Mouse (Mus musculus): ENCODE data around the gene Pcsk4.

Gene Pcsk4

GRCm38 (mm10) chr10:80298571-80299281 is 30.6 kb downstream of the Pcsk4 start:
- DNase-seq (ENCODE audit: low read depth): no peak

GRCm38 (mm10) chr10:80297526-80298133 is 31.7 kb downstream of the Pcsk4 start:
- DNase-seq (ENCODE audit: low read depth): no peak

- DNase-seq (ENCODE audit: low read depth): no peak
These were observed 32.5 kb downstream of the Pcsk4 start for GRCm38 (mm10) chr10:80296824-80297223.

DNA sequence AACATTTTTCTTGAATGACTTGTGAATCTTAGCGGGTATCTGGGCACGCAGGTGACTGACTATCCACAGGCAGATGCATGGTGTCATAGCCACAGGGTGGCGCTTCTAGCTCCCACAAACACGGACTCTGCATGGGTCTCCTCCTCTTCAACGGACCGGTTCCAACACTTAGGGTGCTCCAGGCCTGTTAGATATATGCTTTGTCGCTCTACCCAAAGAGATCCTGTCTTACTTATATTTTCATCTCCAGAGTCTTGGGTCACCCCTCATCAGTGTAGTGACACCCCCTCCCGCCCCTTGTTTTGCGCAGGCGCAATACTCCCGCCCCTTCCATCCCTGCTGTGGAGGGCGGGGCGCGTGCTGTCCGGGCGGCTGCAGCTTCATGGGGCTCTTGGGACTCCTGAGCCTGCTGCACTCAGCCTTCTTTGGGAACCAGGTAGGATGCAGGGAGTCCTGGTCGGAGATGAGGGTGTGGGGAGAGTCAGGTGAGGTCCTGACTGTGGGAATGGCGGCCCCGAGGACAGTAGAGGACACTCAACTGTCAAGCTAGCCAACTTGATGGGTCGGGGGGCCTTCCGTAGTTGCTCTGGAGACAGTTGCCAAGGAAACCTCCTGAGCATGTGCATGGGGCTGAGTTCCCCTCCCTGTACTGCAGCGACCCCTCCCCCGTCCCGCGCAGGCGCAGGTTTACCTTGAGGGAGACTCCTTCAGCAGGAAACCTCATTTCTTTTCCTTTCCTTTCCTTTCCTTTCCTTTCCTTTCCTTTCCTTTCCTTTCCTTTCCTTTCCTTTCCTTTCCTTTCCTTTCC is 33.5 kb downstream of the Pcsk4 start, which contains the start of gene Apc2:
TSS of gene Apc2 (plus strand) at position 360 of the 808 bp plus-strand sequence.
- peak; percentile 75 for DNase-seq (ENCODE audit: low read depth)

GRCm38 (mm10) chr10:80294788-80295303 is 34.5 kb downstream of the Pcsk4 start:
- no peak for DNase-seq (ENCODE audit: low read depth)

- no peak for DNase-seq (ENCODE audit: low read depth)
These were observed 35.0 kb downstream of the Pcsk4 start for GRCm38 (mm10) chr10:80294311-80294710.

DNA sequence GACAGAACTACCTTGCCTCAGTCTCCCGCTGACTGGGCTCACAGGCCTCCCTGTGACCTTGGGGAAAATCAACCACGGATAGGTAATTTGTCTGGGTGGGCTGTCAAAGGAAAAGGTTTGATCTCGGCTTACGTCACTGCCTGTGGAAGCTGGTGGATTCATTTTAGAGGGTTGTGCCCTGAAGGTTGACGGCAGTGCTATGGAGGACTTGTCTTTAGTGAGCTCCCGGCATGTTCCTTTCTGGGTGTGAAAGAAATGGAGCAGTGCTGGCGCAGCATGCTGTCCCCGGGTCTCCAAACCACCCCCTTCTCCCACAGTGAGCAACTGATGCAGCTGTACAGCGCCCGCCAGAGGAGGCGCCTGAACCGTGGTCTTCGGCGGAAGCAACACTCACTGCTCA is 36.0 kb downstream of the Pcsk4 start:
- no peak for DNase-seq (ENCODE audit: low read depth)

- DNase-seq (ENCODE audit: low read depth): peak; percentile 93
These were observed 36.8 kb downstream of the Pcsk4 start, which contains the start of gene Rps15 for GRCm38 (mm10) chr10:80292251-80293146. Gene Rps15 (plus strand): TSS chr10:80292453.

GRCm38 (mm10) chr10:80288657-80289056 is 40.6 kb downstream of the Pcsk4 start:
- no peak for DNase-seq (ENCODE audit: low read depth)

- DNase-seq (ENCODE audit: low read depth): no peak
These were observed 41.2 kb downstream of the Pcsk4 start for GRCm38 (mm10) chr10:80288097-80288496.

- no peak for DNase-seq (ENCODE audit: low read depth)
These were observed 43.9 kb downstream of the Pcsk4 start for GRCm38 (mm10) chr10:80285222-80286070.

DNA sequence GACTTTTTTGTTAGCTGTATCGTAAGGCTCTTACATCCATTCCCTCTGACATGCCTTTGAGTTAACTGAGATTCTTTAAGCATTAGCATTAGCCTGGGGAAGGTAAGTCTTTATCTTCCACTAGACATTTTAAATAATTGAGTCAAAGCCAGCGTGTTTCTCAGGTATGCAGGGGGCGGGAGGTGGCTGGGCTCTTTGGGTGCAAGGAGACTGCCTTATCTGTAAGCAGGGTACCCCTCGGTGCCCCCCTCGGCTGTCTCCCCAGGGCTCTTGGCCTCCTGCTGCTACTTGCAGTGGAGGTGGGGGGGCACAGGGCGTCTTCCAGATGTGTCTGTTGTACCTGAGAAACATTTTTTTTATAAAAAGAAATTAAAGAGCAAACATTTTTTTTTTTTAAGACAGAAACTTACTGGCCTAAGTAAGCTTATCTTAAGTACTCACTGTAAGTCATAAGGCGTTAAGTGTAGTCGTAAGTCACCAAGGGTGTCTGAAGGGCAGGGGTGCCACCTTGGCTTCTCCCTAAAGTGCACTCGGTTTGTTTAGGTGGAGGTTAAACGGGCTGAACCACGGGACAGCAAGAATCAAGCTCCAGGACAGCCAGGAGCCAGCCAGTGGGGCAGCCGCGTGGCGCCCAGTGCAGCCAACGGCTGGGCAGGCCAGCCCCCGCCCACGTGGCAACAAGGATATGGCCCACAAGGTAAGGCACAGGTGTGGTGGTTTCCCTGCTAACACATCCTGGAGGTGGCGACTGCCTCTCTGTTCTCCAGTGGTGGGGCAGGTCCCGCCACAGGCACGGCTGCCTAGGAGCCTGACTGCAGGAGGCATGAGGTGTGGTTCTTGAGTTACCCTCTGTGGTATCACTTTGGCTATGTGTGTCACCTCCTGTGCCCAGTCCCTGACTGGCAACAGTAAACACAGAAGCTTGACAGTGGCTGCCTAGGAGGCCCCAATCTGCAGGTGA is 46.5 kb downstream of the Pcsk4 start:
- DNase-seq (ENCODE audit: low read depth): no peak

DNA sequence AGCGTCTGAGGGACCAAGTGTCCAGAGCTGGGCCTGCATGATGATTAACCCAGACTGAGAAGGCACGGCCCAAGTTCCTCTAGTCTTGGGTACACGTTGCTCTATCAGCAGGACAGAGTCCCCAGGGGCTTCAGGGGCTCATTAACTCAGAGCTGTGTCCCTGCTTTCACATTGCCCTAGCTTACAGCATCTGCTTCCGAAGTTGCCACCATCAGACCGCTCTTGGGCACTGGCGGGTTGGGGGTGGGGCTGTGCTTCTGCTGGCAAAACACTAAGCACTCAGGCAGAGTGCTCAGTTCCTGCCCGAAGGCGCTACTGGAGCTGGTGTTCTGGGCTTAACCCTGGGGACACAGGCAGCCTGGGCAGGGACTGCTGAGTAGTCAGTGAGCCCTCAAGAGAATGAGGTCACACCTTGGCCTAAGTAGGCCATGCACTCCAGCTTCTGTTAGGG is 47.4 kb downstream of the Pcsk4 start:
- DNase-seq (ENCODE audit: low read depth): no peak

- no peak for DNase-seq (ENCODE audit: low read depth)
These were observed 48.0 kb downstream of the Pcsk4 start for GRCm38 (mm10) chr10:80281304-80281703.

GRCm38 (mm10) chr10:80279273-80279672 is 50.0 kb downstream of the Pcsk4 start:
- no peak for DNase-seq (ENCODE audit: low read depth)

- DNase-seq (ENCODE audit: low read depth): no peak
These were observed 50.9 kb downstream of the Pcsk4 start for GRCm38 (mm10) chr10:80278390-80278789.

GRCm38 (mm10) chr10:80276238-80276637 is 53.1 kb downstream of the Pcsk4 start:
- no peak for DNase-seq (ENCODE audit: low read depth)

DNA sequence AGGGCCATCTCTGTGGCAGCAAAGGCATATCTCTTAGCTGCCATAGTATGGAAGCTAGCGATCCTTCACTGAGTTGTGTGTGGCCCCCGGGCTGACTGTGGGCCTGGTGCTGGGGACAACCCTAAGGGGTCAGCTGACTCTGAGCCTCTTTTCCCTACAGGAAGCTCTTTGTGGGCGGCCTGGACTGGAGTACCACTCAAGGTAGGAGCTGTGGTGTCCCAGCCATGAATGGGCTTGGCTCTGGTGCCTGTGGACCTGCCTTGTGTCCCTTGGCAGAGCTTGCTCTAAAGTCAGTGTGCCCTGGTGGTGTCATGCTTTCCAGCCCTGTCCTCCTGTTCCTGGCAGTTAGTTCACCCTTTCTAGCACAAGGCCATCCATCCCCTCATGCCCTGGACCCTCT is 55.5 kb downstream of the Pcsk4 start:
- DNase-seq (ENCODE audit: low read depth): no peak

- no peak for DNase-seq (ENCODE audit: low read depth)
These were observed 57.3 kb downstream of the Pcsk4 start for GRCm38 (mm10) chr10:80271870-80272585.
